19 mouse cellular contexts compared by ENCODE assay signal in the genomic region with DNA sequence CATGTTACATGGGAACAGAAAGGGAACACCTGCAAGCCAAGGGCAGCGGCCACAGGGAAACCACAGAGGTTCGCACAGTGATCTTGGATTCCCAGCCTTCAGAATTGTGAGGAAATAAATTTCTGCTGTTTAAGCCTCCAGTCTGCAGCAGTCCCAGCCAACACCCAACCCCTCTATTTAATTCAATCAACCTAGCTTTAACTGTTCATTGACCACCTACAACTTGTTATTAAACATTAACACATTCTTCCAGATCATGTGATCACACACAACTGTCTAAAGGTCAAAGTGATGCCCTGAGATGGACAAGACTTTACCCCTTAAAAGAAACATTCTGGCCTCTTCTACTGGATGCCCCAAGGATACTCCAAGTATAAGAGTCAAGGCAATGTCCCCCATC. TPM values are rescaled to one million over a fixed set of nuclear protein-coding genes. Genes with fewer than 3 reads are reported as not detected.
DNase-seq lines count a peak whose midpoint lies in the region; ATAC-seq and TF ChIP-seq lines count a peak whose summit lies in the region.
"Had no signal": no experiment of that assay in that cellular context is flagged by ENCODE, and none has a peak within 500 bp of the region (broad histone marks: within the 10 kb centered on the region; RNA-seq: fewer than 3 reads in every experiment).

No protein-coding gene starts in this region.

- no peak for TF ChIP-seq EP300 in liver, postnatal 0 days (IDR thresholded peaks at IDR 0.05; ENCODE audit: low read depth)

- no peaks in the 10 kb centered on the region for H3K9me3 ChIP-seq in liver, postnatal 0 days (ENCODE audit: low read length)
- H3K9me3 ChIP-seq: embryonic facial prominence, embryonic 10.5 days; forebrain, embryonic 13.5 days; heart, embryonic 13.5 days; hindbrain, embryonic 12.5 days had no signal

- H3K4me1 ChIP-seq in kidney, adult 2 months (ENCODE audit: control insufficient read depth, insufficient read depth, low read length) = peaks cover 29% of the 10 kb centered on the region
- H3K4me1 ChIP-seq in liver, postnatal 0 days (ENCODE audit: insufficient read depth) = no peaks in the 10 kb centered on the region
- H3K4me1 ChIP-seq: embryonic facial prominence, embryonic 10.5 days; forebrain, embryonic 13.5 days; hindbrain, embryonic 12.5 days had no signal

- WGBS in kidney, adult 2 months = 66% methylated on average over 2 of the region's 2 CpGs
- WGBS in liver, postnatal 0 days (ENCODE audit: insufficient replicate concordance) = 76% methylated on average over 2 of the region's 2 CpGs

- H3K4me2 ChIP-seq in liver, postnatal 0 days (ENCODE audit: low read depth, low read length) = no peak overlapping the region
- H3K4me2 ChIP-seq: forebrain, embryonic 13.5 days; heart, embryonic 13.5 days; hindbrain, embryonic 12.5 days had no signal

- H3K27me3 ChIP-seq in kidney, adult 2 months (replicated peaks; ENCODE audit: control insufficient read depth, insufficient read depth, low read length) = no peaks in the 10 kb centered on the region
- H3K27me3 ChIP-seq in liver, postnatal 0 days (ENCODE audit: insufficient read depth, low read length) = no peaks in the 10 kb centered on the region
- H3K27me3 ChIP-seq: hindbrain, embryonic 12.5 days had no signal

- H3K36me3 ChIP-seq in kidney, adult 2 months (ENCODE audit: control insufficient read depth, insufficient read depth, low read length) = peaks cover 2% of the 10 kb centered on the region; the same call in 1 of the 2 replicates
- no peaks in the 10 kb centered on the region for H3K36me3 ChIP-seq in liver, postnatal 0 days (replicated peaks; ENCODE audit: insufficient read depth, low read length)
- H3K36me3 ChIP-seq: embryonic facial prominence, embryonic 10.5 days; heart, embryonic 13.5 days; hindbrain, embryonic 12.5 days had no signal

- ATAC-seq in liver, postnatal 0 days = peak; percentile 31; the same call in 1 of the 2 replicates
- ATAC-seq: forebrain, embryonic 13.5 days; forebrain, postnatal 0 days had no signal

- DNase-seq in kidney, adult 2 months = peak; percentile 91
- no peak for DNase-seq in kidney, postnatal 10 days
- no peak for DNase-seq in liver, postnatal 0 days
- DNase-seq in liver = no peak
- peak; percentile 29 to 62 for DNase-seq in kidney, postnatal 25 days
- no peak for DNase-seq in heart, postnatal 4 days
- DNase-seq: adrenal gland, adult 8-10 months; adrenal gland, postnatal 36 days; cerebellum, adult 2 months; cerebellum, postnatal 10 days; forebrain, postnatal 0 days; gastrocnemius, adult 2 months; gastrocnemius, postnatal 25 days; heart, postnatal 36 days had no signal

- no peak for TF ChIP-seq CTCF in kidney, adult 2 months (conservative IDR thresholded peaks at IDR 0.05; ENCODE audit: insufficient read depth, insufficient read length, low read depth, low read length)
- TF ChIP-seq CTCF in liver, postnatal 0 days (IDR thresholded peaks at IDR 0.05; ENCODE audit: low read depth) = no peak

- peak overlapping the region; percentile 81 for H3K27ac ChIP-seq in kidney, adult 2 months (ENCODE audit: insufficient read depth, low read depth, low read length)
- H3K27ac ChIP-seq in liver, postnatal 0 days (ENCODE audit: low read depth) = no peak overlapping the region
- H3K27ac ChIP-seq: embryonic facial prominence, embryonic 10.5 days; forebrain, embryonic 13.5 days; gastrocnemius, adult 2 months; heart, embryonic 13.5 days; hindbrain, embryonic 12.5 days had no signal

- H3K4me3 ChIP-seq in kidney, adult 2 months (ENCODE audit: insufficient read depth, low read depth, low read length) = no peak overlapping the region
- no peak overlapping the region for H3K4me3 ChIP-seq in liver, postnatal 0 days (ENCODE audit: low read depth, low read length)
- H3K4me3 ChIP-seq: embryonic facial prominence, embryonic 10.5 days; forebrain, embryonic 13.5 days; gastrocnemius, adult 2 months; heart, embryonic 13.5 days; hindbrain, embryonic 12.5 days had no signal

- no peak overlapping the region for H3K9ac ChIP-seq in liver, postnatal 0 days (replicated peaks)
- H3K9ac ChIP-seq: forebrain, embryonic 13.5 days; forebrain, postnatal 0 days; heart, embryonic 13.5 days; hindbrain, embryonic 12.5 days had no signal

- no peak for TF ChIP-seq POLR2A in kidney, adult 2 months (IDR thresholded peaks at IDR 0.05; ENCODE audit: low read depth, low read length)

RNA-seq across cellular contexts. Expression of a gene that starts 9.5 kb away (rescaled TPM):
- 395 and 444 TPM in 2 replicates for polyA plus RNA-seq in kidney, adult 2 months (2012; rRNA removed)
- 27.5 and 30.2 TPM in 2 replicates for polyA plus RNA-seq in liver, postnatal 0 days (2015; fragmentation: Nextera tagmentation; extraction: Ambion mirVana)
- 10 to 100 TPM; 30.7 to 36.2 TPM for total RNA-seq in heart, postnatal 4 days (2021)
- total RNA-seq: granulocyte monocyte progenitor cell, adult 5-6 weeks had no signal
- polyA plus RNA-seq: forebrain, embryonic 13.5 days had no signal

RNA-seq across cellular contexts. Expression of a gene that starts 26.0 kb away (rescaled TPM):
- polyA plus RNA-seq in kidney, adult 2 months (2012; rRNA removed) = 0.11 and 1.5 TPM in 2 replicates
- polyA plus RNA-seq in liver, postnatal 0 days (2015; fragmentation: Nextera tagmentation; extraction: Ambion mirVana) = not detected in 2 replicates
- total RNA-seq in heart, postnatal 4 days (2021) = under 1 TPM; 0.11 to 0.12 TPM
- total RNA-seq: adrenal gland, adult 8-10 months; adrenal gland, postnatal 36 days; forebrain, postnatal 0 days; gastrocnemius, adult 2 months; gastrocnemius, postnatal 25 days; granulocyte monocyte progenitor cell, adult 5-6 weeks; heart, postnatal 36 days had no signal
- polyA plus RNA-seq: embryonic facial prominence, embryonic 10.5 days; forebrain, embryonic 13.5 days; forebrain, postnatal 0 days; heart, embryonic 13.5 days; hindbrain, embryonic 12.5 days had no signal

Comparison
In these comparisons a context has a peak if more than half of its experiments do, and no peak if none do; other contexts are left out.
1. DNase-seq: peak in kidney, adult 2 months (single experiment) and kidney, postnatal 25 days (2 of 2); none in kidney, postnatal 10 days (single experiment), liver, postnatal 0 days (single experiment), liver (single experiment) and heart, postnatal 4 days (single experiment).
2. RNA of a gene that starts 9.5 kb away (polyA plus RNA-seq): 395 to 444 TPM in kidney, adult 2 months; 27.5 to 30.2 TPM in liver, postnatal 0 days; every median in the first group is over 10 times any median in the second.